Mouse (Mus musculus) adrenal gland, postnatal 25 days (tissue): ENCODE data around the gene Mrpl4. TPM values are rescaled to one million over a fixed set of nuclear protein-coding genes. Genes with fewer than 3 reads are reported as not detected.

Experiments used
- DNase-seq: peaks from one replicate; pipeline ENCODE4 v3.0.0; 2021; ENCODE audit warnings: mixed read lengths
- long read RNA-seq: library from polyadenylated mRNA; stranded (forward); transcript quantifications from one replicate; pipeline ENCODE4 v2.0.0, GENCODE M21; 2021
- total RNA-seq: library from RNA; stranded (reverse); gene quantifications from 2 replicates; pipeline ENCODE4 v1.2.3, GENCODE M21; 2021

Gene Mrpl4
- total RNA-seq = 113 and 122 TPM in 2 replicates
- long read RNA-seq, transcript Mrpl4-201 (9 exons, 1,288 nt) = major isoform, 78 of 91 reads
- long read RNA-seq, partial matches to known transcripts = 5 of 91 reads
- long read RNA-seq, other reads (novel, unspliced or antisense) = 8 of 91 reads

DNA sequence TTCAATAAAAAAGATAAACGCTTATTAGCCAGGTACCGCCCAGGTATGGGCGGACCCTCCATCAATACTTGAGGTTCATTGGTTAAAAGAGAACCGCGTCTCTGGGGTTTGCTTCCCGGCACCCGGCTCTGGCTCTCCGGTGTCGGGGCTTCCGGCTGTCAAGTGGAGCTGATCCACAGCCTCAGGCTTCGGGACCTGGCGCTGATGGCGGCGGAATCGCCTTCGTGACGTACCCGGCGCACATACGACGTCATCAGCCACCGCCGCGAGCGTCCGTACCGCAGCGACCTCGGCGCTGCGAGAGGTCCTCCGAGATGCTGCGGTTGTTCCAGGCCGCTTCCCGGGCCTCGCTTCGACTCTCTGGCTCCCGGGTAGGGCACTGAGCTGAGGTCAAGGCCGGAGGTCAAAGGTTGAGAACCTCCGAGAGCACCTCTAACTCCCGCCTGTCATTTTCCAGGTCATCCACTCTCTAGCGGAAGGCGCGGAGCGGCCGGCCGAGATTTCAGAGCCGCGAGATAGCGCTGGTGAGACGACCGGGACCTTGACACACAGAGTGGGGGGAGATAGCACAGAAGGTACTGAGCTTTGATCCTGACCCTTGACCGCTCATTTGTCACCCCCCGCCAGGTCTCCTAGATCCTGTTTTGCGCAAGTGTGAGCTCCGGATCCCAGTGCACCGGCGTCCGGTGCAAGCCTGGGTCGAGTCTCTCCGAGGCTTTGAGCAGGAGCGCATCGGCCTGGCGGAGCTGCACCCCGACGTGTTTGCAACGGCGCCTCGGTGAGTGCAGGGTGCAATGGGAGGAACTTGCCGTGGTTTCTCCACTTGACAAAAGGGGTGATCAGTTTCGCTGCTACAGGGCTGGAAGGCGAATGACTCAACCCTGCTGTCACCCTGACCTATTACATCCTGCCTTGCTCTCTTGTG lies at the start of gene Mrpl4:
TSS of gene Mrpl4 (plus strand) at position 112 of the 925 bp plus-strand sequence.
- peak; percentile 89 for DNase-seq

DNA sequence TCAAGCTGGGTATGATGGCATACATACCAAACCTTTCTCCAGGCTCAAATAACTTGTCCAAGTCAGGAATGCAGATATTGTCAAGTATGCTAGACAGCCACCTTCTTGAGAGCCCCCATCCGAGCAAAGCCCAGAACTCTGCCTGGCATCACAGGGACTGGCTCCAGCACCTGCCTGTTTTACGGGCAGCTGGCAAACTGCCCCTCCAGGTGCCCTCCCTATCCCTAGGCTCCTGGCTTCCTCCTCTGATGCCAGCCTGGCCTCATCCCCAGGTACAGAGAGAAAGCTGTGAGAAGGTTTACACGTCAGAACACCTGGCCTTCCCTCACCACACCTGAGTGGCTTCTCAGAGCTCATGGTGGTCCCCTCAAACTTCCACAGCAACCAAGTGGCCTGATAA lies 45.5 kb upstream of the Mrpl4 start:
- DNase-seq = no peak

DNA sequence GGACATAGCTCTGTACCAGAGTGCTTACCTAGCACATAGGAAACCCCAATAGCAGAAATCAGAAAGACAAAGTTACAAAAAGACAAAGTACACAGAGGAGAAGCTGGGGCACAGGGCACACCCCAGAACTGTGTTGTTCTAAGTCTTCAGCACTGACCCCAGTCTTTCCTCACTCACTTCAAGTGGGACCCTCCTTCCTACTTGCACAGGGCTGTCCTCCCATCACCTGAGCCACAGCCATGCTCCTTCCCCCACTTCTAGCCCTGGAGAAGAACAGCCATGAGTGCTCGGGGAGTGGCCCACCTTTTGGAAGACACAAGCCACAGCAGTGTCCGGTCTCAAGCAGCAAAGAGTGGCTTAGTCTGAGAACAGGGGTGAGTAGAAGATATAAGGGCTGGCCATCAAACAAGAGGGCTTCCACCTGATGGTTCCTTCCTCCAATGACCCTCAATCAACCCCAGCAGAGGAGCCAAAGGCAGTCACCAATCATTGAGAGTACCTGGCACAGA lies 43.1 kb upstream of the Mrpl4 start, which contains the start of gene Dnmt1:
TSS of gene Dnmt1 (minus strand) at position 459 of the 509 bp plus-strand sequence.
- no peak for DNase-seq

DNA sequence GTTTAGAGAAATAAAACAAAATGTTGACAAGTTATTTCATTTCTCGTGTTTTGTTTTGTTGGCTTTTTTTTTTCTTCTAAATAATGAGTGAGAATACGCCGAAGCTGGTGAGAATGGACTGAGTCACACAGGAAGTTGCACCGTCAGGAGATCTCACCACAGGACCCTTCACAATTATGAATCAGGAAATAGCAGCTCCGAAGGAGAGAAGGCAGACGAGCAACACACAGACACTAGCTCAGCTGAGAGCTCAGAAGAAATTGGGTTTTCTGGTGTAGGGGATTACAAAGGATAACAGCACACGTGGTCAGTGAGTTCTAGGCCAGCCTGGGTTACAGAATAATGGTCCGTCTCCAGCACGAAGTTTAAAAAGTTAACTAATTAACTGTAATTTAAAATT lies 41.0 kb upstream of the Mrpl4 start:
- DNase-seq = no peak

DNA sequence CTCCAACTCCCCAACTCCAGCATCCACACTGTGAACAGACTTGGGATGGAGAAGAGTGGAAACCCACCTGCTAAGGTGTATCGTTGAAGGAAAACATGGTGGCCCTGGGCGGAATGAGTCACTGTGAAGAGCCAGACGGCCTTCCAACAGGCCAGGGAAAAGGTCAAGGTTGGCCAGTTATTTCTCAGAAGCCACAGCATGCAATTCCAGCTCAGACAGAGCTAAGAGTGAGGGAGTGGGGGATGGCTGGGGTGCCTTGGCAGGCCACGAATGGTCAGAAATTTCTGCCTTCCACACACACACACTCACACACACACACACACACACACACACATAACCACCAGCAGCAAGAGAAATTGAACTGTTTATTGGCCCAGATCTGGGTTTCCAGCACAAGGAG lies 36.9 kb upstream of the Mrpl4 start:
- peak; percentile 58 for DNase-seq

DNA sequence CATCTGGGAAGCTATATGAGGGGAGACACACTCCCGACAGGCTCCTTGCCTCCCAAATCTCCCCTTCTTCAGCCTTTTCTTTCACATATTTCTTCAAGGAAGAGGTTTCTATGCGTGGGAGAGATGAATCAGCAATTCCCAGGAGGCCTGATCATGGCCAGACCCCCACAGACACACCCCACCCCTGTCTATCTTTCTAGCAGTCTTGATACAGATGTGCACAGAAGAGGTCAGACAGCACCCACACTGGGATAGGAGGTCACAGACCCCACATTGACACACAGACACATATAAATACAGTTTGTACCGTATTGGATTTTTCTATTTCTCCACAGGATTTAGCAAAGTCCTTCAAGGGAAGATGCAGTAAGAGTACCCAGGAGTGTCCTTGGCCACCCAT lies 36.5 kb upstream of the Mrpl4 start:
- no peak for DNase-seq

DNA sequence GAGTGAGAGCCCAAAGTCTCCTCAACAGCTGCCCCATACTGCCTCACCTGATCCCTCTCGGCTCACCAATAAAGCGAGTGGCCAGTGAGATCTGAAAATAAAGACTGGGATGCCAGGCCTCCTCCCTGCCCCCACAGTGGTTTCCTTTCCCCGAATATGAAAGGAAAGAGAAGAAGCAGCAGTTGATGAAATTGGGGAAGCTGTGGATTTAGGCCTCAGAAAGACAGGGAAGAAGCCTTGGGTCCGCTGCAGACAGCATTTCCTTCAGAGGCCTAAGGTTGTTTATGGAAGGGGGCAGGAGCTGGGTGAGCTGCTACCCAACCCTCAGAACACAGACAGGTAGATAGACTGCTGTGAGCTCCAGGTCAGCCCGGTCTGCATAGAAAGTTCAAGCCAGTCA lies 35.8 kb upstream of the Mrpl4 start:
- no peak for DNase-seq

DNA sequence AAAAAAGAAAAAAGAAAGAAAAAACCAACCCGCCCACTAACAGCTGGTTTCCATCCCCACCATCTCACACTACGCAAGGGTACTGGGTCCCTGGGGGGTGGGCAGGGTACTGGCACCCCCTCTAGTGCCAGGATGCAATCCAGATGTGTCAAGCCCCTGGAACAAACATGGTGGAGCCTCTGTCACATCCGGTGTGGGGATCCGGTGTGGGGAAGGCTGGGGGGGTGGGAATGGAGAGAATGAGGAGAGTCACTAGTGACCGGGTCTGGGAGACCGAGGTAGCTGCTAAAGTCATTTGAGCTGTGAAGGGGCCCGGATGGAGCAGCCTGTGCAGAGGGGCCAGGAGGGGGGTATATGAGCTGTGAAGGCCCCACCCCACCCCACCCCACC lies 30.8 kb upstream of the Mrpl4 start:
- no peak for DNase-seq

DNA sequence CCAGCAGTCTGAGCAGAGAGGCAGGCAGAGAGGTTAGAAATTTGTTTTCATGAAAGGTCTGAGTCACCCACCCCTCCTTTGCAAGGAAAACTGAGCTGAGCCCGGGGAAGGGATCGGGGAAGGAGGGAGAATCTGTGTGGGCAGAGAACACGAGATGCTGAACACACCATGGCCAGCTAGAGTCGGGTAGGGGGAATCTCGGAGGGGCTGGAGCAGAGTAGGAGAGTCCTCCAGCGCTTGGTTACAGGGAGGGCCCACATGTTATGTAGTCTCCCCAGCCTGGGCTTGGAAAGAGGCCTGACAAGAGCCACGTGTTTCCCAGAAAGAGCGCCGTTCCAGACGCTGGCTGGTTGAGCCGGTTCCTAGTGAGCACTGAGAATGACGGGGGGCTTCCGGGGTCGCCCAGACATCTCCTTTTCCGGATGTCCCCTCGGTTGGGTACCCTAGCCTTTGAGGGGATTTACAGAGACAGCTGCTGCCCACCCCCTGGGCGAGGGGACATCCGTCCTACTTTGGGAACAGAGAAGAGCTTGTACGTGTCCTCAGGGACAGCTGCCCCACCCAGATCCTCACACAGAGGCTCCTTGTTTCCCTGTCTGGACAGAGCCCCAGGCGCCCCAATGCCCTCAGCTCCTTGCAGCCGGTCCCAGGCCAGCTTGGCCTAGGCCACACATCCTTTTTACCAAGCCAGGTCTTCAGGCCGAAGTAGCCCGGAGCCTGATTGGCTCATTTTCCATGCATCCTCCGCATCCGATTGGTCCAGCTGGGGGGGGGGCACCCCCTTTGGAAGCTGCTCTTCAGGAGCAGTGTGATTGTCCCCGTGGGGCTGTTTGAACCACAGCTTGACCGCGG lies 30.2 kb upstream of the Mrpl4 start:
- peak; percentile 22 for DNase-seq

DNA sequence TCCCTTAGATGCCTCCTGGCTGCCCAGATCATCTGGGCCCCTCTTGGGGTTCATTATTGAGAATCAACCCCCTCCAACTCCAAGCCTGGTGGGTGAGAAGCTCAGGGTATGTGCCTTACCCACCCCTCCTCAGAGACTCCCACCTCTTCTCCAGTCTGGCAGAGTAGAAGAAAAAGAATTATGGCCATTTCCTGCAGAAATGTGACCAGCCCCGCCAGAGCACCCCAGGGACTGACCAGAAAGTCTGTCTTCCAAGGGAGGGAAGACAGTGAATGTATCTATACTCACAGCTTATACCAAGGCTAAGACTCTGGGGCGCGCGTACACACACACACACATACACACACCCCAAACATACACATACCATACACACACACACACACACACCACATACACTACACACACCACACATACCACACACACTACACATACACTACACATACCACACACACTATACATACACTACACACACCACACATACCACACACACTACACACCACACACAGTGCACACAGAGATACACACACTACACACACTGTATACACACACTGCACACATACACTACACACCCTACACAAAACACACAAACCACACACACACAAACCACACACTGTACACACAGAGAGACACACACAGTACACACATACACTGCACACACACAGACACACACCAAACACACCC lies 29.4 kb upstream of the Mrpl4 start:
- DNase-seq = no peak

DNA sequence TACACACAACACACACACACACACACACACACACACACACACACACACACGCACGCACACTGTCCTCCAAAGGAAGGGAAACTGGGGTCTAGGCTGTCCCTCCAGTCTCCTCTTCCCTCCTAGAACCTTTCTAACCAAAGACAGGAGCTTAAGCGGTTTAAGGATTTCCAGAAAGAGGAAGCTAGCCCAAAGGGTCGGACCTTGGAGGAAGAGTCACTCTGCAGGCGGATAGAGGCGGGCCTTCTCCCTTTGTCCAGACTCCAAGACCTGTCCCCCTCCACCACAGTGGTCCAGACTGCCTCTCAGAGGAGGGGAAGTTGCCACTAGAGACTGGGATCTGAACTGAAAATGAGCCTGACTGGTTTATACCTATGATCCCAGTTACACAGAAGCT lies 28.9 kb upstream of the Mrpl4 start:
- no peak for DNase-seq

DNA sequence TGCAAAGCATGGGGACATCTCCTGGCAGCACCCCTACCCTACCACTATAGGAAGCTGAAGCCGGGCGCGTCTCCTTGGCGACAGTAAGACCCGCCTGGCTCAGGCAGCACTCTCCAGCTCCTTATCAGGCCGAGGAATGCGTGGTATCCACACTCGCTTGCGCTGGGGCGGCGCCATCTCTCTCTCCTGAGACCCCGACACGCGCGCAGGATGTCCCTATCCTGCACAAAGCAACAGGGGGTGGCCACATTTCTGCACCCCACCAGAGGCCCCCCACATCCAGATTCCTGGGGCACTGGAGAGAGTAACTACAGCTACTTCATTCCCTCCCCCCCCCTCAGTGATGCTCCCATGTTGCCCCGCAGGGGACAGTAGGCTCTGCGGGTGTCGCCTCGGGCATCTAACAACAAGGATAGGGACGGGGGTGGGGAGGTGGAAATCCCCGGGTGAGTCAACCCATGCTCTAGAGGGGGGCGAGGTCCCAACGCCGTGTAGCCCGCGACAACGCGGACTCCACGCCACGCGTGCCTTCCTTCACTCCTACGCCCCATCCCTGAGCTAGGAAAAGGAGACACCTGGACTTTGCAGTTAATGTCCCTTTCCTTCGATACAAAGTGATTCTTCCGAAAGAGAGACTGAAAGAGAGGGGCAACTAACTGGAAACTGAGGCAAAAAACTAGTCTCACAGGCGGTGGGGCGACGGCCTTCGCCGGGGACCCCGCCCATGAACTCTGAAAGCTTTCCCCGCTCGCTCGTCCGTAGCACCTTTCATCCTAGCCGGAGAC lies 26.9 kb upstream of the Mrpl4 start:
- DNase-seq = peak; percentile 59

DNA sequence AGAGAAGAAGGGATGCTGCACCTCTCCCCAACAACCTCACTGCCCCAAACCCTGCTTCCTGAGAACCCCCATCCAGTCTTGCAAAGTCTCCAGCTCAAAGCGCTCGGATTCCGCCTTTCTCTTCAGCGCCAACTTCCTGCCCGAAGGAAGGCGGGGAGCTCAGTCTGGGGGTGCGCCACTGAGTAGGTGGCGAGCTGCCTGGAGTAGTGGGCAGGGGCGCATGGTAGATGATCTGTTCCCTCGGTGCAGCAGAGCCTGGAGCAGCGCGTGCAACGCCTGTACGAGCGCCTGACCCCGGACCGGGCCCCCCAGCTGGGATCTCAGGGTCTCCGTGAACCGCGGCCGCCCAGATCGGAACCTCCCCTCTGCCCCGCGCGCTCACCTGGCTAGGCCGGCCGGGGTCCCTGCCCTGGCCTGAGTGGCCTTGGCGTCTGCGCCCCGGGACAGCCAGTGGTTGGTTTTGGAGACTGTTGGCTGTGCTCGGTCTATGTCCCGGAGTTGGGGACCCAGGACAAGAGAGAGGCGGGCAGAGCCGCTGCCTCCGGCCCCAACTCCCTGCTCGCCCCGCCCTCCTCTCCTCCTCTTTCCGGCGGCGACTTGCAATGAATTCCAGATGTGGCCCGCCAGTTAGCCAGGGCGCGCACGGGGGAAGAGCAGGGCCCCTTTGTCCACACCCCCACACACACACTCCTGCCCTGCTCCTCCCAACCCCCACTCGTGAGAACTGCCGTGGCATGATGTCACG lies 26.1 kb upstream of the Mrpl4 start, which contains the start of gene S1pr2:
TSS of gene S1pr2 (minus strand) at position 566 of the 745 bp plus-strand sequence.
- DNase-seq = peak; percentile 84

DNA sequence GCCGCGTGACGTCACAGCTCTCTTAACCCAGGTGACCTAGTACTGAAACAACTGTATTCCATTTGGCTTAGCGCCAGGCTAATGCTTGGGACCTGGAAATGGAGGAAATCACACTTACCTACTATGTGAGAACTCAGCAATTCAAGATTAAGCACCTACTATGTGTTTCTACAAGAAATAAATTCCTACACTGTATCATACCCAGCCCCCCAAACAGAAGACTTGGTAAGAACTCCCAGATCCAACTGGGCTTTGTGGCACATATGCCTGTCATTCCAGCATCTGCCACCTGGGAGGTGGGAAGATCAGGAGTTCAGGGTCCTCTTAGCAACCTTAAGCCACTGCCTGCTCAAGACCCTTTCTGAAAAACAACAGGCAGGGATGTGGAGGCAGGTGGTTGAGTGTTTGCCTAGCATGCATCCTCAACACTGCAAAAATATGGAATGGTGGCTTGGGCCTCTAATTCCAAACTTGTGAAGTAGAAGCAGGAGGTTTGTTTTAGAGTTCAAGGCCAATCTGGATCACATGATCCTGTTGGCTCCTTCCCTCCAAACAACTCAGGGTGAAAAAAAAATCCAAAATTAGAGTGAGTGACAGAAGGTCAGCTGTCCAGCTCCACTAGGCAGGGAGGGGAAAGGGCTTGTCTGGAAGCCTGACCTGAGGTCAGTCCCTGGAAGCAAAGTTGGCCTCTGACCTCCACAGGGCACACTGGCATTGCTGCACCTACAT lies 25.4 kb upstream of the Mrpl4 start:
- DNase-seq = no peak

DNA sequence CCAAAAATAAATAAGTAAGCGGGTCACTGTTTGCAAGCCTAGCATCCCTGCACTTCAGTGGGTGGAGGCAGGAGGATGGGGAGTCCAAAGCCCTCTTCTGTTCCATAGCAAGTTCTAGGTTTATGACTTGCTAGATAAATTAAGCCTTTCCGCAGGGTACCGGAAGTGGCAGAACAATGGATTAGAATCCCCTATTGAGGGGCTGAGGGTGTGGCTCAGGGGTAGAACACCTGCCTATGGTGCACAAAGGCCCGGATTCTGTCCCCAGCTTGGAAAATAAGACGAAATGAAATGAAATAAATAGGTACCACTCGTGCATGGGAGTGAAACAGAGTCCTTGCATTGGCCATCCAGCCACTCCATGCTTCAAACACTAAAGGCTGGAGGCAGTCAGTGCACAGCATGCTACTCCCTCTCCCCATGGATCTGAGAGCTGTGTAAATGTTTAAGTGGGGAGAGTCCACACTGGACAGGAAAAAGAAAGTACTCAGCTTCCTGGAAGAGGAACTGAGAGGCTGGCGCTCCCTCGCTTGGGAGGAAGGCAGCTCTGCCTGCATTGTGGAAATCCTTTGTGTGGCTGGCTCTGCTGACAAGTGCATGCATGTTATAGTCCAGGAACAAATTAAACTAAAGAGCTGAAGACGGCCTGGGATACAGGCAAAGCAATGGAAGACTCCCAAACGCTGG lies 24.0 kb upstream of the Mrpl4 start:
- DNase-seq = no peak

DNA sequence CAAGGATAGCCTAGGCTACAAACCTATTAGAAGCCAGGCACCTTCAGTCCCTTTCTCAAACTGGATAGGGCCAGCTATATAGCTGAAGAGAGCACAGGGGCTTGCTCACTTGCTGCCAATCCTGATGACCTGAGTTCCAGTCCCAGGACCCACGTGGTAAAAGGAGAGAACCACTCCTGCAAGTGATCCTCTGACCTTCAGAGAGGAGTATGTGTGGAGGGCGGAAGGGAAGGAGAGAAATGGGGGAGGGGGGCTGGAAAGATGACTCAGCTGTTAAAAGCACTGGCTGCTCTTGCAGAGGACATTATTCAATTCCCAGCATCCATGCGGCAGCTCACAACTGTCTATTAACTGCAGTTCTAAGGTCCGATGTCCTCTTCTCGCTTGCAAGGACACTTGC lies 23.4 kb upstream of the Mrpl4 start:
- no peak for DNase-seq

DNA sequence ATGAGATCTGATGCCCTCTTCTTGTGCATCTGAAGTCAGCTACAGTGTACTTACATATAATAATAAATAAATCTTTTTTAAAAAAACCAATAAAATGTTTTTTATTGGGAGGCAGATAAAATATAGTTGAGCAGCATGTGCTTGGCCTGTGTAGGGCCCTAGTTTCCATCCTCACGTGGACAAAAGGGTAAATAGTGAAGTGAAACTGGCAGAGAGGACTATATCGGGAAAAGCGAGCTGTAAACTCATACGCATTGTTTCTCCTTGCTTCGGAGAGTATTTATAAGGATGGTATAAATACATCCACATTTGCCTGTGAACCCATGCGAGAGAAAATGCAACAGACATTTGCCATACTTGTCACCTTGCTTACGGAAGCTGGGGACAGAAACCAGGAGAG lies 22.8 kb upstream of the Mrpl4 start:
- no peak for DNase-seq

DNA sequence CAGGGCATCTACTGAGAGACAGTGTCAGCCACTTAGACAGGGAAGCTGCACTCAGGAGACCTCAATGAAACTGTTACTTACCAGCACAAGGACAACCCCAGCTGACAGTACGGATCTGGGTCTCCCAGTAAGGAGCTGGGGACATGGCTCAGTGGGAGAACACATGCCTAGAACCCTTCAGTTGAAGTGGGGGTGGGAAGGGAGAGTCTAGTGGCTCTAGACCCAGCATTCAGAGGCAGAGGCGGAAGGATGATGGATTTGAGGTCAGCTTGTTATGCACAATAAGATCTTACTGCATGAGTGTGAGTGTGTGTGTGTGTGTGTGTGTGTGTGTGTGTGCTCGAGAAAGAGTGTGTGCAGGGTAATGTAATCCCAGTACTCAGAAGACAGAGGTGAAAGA lies 20.4 kb upstream of the Mrpl4 start:
- no peak for DNase-seq

DNA sequence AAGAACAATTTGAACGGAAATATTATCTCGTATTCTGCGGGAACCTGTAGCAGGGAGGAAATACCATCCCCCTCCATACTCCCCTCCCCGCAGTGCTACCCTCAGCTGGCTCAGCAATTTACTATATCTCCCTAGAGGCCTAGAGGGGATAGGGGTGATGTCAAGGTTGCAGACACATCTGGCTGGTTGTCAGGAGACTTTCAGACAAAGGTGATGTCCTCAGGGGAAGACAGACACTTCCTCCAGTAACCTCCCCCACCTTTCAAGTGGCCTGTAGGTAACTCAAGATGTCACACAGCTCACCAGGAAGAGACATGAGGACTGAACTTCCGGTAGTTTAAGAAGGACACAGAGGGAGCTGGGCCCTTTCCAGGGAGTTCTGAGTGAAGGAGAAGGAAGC lies 19.4 kb upstream of the Mrpl4 start:
- DNase-seq = no peak
